Mouse (Mus musculus): Measurements from ENCODE around the gene Tom1l1. TPM values are rescaled to one million over a fixed set of nuclear protein-coding genes. Genes with fewer than 3 reads are reported as not detected.

Tom1l1 gene
- polyA plus RNA-seq, 1 experiment = 24.3 TPM

DNA sequence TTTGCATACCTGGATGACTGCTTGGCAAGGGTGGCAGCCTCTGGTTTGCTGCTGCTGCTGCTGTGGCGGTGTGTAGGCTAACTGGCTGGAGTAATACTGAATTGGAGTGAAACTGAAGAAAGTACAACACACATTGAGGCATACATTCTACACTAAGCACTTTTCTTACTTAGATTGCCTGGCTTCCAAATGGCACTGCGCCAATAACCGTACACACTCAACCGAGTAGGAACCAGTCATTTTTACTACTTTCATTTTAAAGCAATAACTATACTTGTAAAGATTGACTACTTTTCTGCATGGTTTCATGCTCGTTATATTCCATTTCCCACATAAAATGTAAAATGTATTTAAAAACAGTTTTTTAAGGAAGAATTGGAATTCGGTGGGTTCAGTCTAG lies 38.4 kb downstream of the Tom1l1 start:
- no peaks in the 10 kb centered on the region for H3K4me1 ChIP-seq (ENCODE audit: control insufficient read depth, insufficient read depth, low read length)
- TF ChIP-seq CTCF (IDR thresholded peaks at IDR 0.05; ENCODE audit: control insufficient read depth, insufficient read depth, low read length) (no peak), POLR2A (IDR thresholded peaks at IDR 0.05; ENCODE audit: borderline replicate concordance, control insufficient read depth, low read depth, low read length) (no peak)
- no peak overlapping the region for H3K27ac ChIP-seq (ENCODE audit: control insufficient read depth, insufficient read depth, low read depth, low read length, poor library complexity)
- H3K4me3 ChIP-seq (replicated peaks; ENCODE audit: control insufficient read depth, low read depth, low read length) = no peak overlapping the region
- WGBS = 73% methylated on average over 6 of the region's 6 CpGs

DNA sequence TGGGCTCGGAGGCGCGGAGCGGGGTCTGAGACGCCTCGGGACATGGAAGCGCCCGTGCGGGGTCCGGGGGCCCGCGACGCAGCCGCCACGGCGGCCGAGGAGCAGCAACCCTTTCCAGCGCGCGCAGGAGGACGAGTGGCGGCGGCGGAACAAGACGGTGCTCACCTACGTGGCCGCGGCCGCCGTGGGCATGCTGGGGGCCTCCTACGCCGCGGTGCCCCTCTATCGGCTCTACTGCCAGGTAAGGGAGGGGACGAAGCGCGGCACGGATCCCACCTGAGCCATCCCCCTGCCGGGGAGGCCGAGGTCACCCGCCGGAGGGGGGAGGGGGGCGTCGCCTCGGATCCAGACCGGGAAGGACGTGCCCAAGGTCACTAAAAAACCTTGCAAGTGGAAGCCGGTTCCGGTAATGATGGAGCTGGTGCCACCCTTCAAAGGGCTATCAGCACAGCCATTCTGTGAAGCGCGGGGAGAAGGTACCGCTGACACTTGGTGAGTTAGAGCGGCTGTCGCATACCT lies 49.8 kb downstream of the Tom1l1 start:
- Histone ChIP-seq H3K4me3 (replicated peaks; ENCODE audit: control insufficient read depth, low read depth, low read length) (peak overlapping the region; percentile 92), H3K4me1 (ENCODE audit: control insufficient read depth, insufficient read depth, low read length) (no peaks in the 10 kb centered on the region; the same call in 1 of the 2 replicates), H3K27ac (ENCODE audit: control insufficient read depth, insufficient read depth, low read depth, low read length, poor library complexity) (peak overlapping the region; percentile 80)
- 1% methylated on average over 54 of the region's 54 CpGs for WGBS
- TF ChIP-seq POLR2A (IDR thresholded peaks at IDR 0.05; ENCODE audit: borderline replicate concordance, control insufficient read depth, low read depth, low read length) (no peak), CTCF (IDR thresholded peaks at IDR 0.05; ENCODE audit: control insufficient read depth, insufficient read depth, low read length) (no peak)

DNA sequence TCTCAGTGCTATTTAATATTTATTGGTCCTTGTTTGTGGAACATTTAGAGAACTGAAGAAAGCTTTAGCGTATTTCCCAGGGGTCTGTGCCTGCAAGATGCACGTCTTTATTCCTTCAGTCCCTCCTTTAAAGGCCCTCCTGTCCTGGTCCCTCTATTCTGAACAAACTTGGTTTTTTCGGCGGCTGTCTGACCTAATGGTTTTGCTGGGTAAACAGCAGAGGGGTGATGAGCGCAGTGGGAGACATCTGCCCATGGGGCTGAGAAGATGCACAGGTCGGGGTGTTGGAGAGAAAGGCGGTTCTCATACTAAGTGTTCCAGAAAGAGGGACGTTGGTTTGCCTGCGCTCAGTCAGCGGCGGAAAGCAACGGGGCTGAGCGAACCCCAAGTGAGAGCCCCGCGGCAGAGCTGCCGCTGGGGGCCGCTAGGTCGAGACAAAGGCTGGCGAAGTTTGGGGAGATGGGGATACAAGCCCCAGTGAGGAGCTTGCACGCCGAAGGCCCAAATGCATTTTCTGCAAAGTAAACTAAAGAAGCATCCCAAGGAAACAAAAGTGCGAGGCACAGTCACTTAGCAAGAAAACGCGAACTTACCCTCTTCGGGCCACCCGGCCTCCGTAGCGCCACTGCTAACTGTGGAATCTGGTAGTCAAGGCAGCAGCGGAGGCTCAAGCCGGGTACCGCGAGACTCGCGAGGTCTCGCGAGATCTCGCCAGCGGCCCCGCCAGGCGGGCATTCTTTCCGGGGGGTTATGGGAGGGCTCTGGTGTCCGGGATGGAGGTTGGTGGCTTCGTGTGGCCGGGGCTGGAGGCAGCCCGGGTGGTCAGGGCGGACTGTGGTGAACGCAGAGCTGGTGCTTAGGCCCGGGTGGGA lies 50.5 kb downstream of the Tom1l1 start, which contains the start of the genes Stxbp4 and Cox11:
Gene Stxbp4 (minus strand): TSS at position 645 of the 872 bp plus-strand sequence.
Gene Cox11 (plus strand): TSS at position 734 of the 872 bp plus-strand sequence.
- TF ChIP-seq CTCF (IDR thresholded peaks at IDR 0.05; ENCODE audit: control insufficient read depth, insufficient read depth, low read length) (peak; percentile 39; the same call in 1 of the 2 replicates), POLR2A (IDR thresholded peaks at IDR 0.05; ENCODE audit: borderline replicate concordance, control insufficient read depth, low read depth, low read length) (peak; percentile 69; the same call in 1 of the 2 replicates)
- Histone ChIP-seq H3K27ac (ENCODE audit: control insufficient read depth, insufficient read depth, low read depth, low read length, poor library complexity) (peak within 1 kb of the TSS; percentile 80), H3K4me1 (ENCODE audit: control insufficient read depth, insufficient read depth, low read length) (no peaks in the 10 kb centered on the region; the same call in 1 of the 2 replicates), H3K4me3 (replicated peaks; ENCODE audit: control insufficient read depth, low read depth, low read length) (peak within 1 kb of the TSS; percentile 92)
- under 1% methylated on average over 48 of the region's 48 CpGs for WGBS

DNA sequence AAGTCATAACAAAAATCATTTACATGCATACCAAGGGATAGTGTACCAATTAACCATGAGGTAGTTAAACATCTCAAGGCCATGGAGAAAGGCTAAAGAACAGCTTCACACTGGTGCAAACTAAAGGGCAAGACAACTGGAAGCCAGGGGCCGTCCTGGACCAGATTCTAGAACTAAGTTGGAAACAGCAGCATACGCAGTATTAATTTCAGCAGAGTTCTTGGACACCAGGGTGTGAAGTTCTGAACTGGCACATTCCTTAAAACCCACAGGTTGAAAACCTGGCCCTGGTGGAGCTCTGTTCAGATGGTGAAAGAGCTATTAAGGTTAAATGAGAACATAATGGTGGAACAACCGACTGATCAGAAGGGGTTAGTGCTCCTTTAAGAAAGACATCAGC lies 53.5 kb downstream of the Tom1l1 start:
- Histone ChIP-seq H3K4me1 (ENCODE audit: control insufficient read depth, insufficient read depth, low read length) (no peaks in the 10 kb centered on the region), H3K4me3 (replicated peaks; ENCODE audit: control insufficient read depth, low read depth, low read length) (no peak overlapping the region), H3K27ac (ENCODE audit: control insufficient read depth, insufficient read depth, low read depth, low read length, poor library complexity) (no peak overlapping the region)
- TF ChIP-seq CTCF (IDR thresholded peaks at IDR 0.05; ENCODE audit: control insufficient read depth, insufficient read depth, low read length) (no peak), POLR2A (IDR thresholded peaks at IDR 0.05; ENCODE audit: borderline replicate concordance, control insufficient read depth, low read depth, low read length) (no peak)
- whole genome bisulfite sequencing = 74% methylated on average over 3 of the region's 3 CpGs

DNA sequence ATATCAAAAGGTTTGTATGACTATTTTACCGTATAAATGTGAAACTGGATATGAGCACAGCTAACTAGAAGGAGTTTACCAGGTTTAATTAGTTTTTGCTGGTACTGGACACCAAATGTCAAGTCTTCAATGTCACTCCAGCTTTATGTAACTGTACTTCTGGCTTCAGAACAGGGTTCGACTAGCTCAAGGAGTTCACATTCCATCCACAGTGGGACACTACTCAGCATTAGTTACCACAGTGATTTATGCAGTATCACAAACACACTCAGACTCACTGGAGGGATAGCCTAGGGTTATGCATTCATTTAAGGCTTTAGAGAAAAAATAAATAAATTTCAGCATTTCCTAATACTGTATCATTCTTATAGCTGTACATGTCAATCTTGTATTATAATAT lies 55.7 kb downstream of the Tom1l1 start:
- TF ChIP-seq CTCF (IDR thresholded peaks at IDR 0.05; ENCODE audit: control insufficient read depth, insufficient read depth, low read length) (no peak), POLR2A (IDR thresholded peaks at IDR 0.05; ENCODE audit: borderline replicate concordance, control insufficient read depth, low read depth, low read length) (no peak)
- no peak overlapping the region for H3K4me3 ChIP-seq (replicated peaks; ENCODE audit: control insufficient read depth, low read depth, low read length)

DNA sequence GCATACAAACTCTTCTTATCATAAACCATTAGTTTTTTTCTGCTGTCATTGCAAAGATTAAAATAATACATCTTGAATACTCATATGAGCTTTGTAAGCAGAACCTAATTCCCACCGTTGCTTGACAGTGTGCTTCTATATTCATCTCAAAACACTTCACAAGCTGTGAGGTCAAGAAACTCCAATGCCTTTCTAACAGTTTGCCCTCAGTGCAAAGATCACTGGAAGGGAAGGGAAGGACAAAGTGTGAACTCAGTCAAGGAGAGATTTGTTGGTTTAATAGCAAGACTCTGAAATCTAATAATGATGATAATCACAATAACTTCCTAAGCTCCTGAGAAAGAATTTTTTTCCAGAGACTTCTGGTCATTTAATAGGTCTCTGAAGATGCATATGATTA lies 60.4 kb downstream of the Tom1l1 start:
- TF ChIP-seq CTCF (IDR thresholded peaks at IDR 0.05; ENCODE audit: control insufficient read depth, insufficient read depth, low read length) (no peak), POLR2A (IDR thresholded peaks at IDR 0.05; ENCODE audit: borderline replicate concordance, control insufficient read depth, low read depth, low read length) (no peak)
- Histone ChIP-seq H3K4me3 (replicated peaks; ENCODE audit: control insufficient read depth, low read depth, low read length) (no peak overlapping the region), H3K27ac (ENCODE audit: control insufficient read depth, insufficient read depth, low read depth, low read length, poor library complexity) (no peak overlapping the region), H3K4me1 (ENCODE audit: control insufficient read depth, insufficient read depth, low read length) (no peaks in the 10 kb centered on the region)
- WGBS = 67% methylated on average over 1 of the region's 1 CpGs

More for the DNA sequence above, 55.7 kb downstream of the Tom1l1 start:
- WGBS = 90% methylated on average over 2 of the region's 2 CpGs
- H3K4me1 ChIP-seq (ENCODE audit: control insufficient read depth, insufficient read depth, low read length) = no peaks in the 10 kb centered on the region
- H3K27ac ChIP-seq (ENCODE audit: control insufficient read depth, insufficient read depth, low read depth, low read length, poor library complexity) = no peak overlapping the region

DNA sequence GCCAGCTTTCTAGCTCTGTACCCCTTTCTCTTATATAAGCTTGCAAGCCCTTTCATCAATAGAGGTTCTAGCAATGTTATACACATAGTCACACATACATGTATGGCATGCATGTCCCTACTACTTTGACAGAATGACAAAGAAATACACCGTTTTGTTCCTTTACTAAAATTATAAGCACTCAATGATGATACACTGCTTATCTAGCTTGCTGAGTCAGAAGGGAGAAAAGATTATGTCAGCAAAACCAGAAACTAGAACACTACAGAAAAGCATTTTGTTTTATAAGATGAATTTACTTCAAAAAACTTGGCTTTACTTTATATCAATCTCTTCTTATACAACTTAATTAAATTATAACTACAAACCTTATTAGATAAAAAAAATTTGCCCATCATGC lies 63.0 kb downstream of the Tom1l1 start:
- H3K4me1 ChIP-seq (ENCODE audit: control insufficient read depth, insufficient read depth, low read length) = no peaks in the 10 kb centered on the region
- TF ChIP-seq CTCF (IDR thresholded peaks at IDR 0.05; ENCODE audit: control insufficient read depth, insufficient read depth, low read length) = no peak
- no peak for TF ChIP-seq POLR2A (IDR thresholded peaks at IDR 0.05; ENCODE audit: borderline replicate concordance, control insufficient read depth, low read depth, low read length)
- 59% methylated on average over 1 of the region's 1 CpGs for WGBS
- H3K27ac ChIP-seq (ENCODE audit: control insufficient read depth, insufficient read depth, low read depth, low read length, poor library complexity) = no peak overlapping the region
- H3K4me3 ChIP-seq (replicated peaks; ENCODE audit: control insufficient read depth, low read depth, low read length) = no peak overlapping the region

DNA sequence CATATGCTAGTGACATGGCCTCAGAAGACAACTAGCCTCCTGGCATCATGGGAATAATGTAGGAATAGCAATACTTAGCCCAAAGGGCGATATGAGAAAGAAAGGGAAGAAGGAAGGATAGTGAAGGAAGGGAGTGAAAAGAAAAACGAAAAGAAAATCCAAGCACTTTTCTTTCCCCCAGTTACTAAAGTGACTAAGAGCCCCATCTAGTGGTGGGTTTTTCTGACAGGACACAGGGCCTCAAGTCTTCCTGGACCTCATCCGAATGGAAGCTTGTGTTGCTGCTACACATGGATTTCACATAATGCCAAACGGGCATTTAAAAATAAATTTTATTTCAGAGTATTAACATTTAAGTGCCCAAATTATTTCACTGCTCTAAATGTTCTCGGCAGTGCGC lies 64.7 kb downstream of the Tom1l1 start:
- WGBS = 35% methylated on average over 6 of the region's 6 CpGs
- no peak overlapping the region for H3K27ac ChIP-seq (ENCODE audit: control insufficient read depth, insufficient read depth, low read depth, low read length, poor library complexity)
- no peaks in the 10 kb centered on the region for H3K4me1 ChIP-seq (ENCODE audit: control insufficient read depth, insufficient read depth, low read length)
- no peak overlapping the region for H3K4me3 ChIP-seq (replicated peaks; ENCODE audit: control insufficient read depth, low read depth, low read length)
- TF ChIP-seq POLR2A (IDR thresholded peaks at IDR 0.05; ENCODE audit: borderline replicate concordance, control insufficient read depth, low read depth, low read length) (no peak), CTCF (IDR thresholded peaks at IDR 0.05; ENCODE audit: control insufficient read depth, insufficient read depth, low read length) (peak; percentile 35)

All from bone marrow, adult 2 months (tissue).